Mouse (Mus musculus) heart, adult 10 weeks (tissue): ENCODE results near the gene Son. TPM values are rescaled to one million over a fixed set of nuclear protein-coding genes. Genes with fewer than 3 reads are reported as not detected.

ENCODE experiments used
- polyA plus RNA-seq: library from polyadenylated mRNA; stranded (reverse); fragments of 350-450 nt; fragmentation: Illumina TruSeq; extraction: RNeasy Lipid Tissue Mini Kit (QIAGEN cat#74804); gene quantifications from one replicate; pipeline ENCODE4 v1.2.3, GENCODE M21; 2014; ENCODE audit warnings: low read depth, low replicate concordance

Gene Son
- 269 TPM for polyA plus RNA-seq

GRCm38 (mm10) chr16:91647461-91648219 lies at the start of gene Son:
Gene Son (plus strand): TSS chr16:91647506.

GRCm38 (mm10) chr16:91597672-91598010 lies 49.7 kb upstream of the Son start, which contains the start of gene Tmem50b:
Gene Tmem50b (minus strand): TSS chr16:91597800.

GRCm38 (mm10) chr16:91618511-91619501 lies 28.5 kb upstream of the Son start, which contains the start of gene Dnajc28:
Gene Dnajc28 (minus strand): TSS chr16:91619026.

GRCm38 (mm10) chr16:91646681-91647419 lies 456 bp upstream of the Son start, which contains the start of gene Gart:
Gene Gart (minus strand): TSS chr16:91646952.

GRCm38 (mm10) chr16:91688619-91689334 lies 41.5 kb downstream of the Son start, which contains the start of gene Donson:
Gene Donson (minus strand): TSS chr16:91688770.

GRCm38 (mm10) chr16:91728123-91729065 lies 81.1 kb downstream of the Son start, which contains the start of gene Cryzl1:
Gene Cryzl1 (minus strand): TSS chr16:91728975.

Other genes starting within 250 kb of the Son start
- 179 TPM for gene Il10rb, start 241.3 kb upstream of the Son start, polyA plus RNA-seq
- gene Ifnar1, start 162.3 kb upstream of the Son start, polyA plus RNA-seq, result 17.7 TPM
- gene Ifngr2, start 100.4 kb upstream of the Son start, polyA plus RNA-seq, result 116 TPM
- gene Tmem50b, start 49.7 kb upstream of the Son start, polyA plus RNA-seq, result 52.7 TPM
- gene Dnajc28, start 28.5 kb upstream of the Son start, polyA plus RNA-seq, result 41.2 TPM
- gene Gart, start 554 bp upstream of the Son start, polyA plus RNA-seq, result 48.6 TPM
- 9.6 TPM for gene Donson, start 41.3 kb downstream of the Son start, polyA plus RNA-seq
- gene Cryzl1, start 81.5 kb downstream of the Son start, polyA plus RNA-seq, result 35.5 TPM
- 37.1 TPM for gene Itsn1, start 81.8 kb downstream of the Son start, polyA plus RNA-seq